Mouse (Mus musculus): ENCODE results near the gene Zglp1. TPM values are rescaled to one million over a fixed set of nuclear protein-coding genes. Genes with fewer than 3 reads are reported as not detected.
A peak's percentile ranks its signal among the peaks of the same experiment; 100 is the strongest.

Gene Zglp1
- total and polyA plus RNA-seq, 3 experiments, result 1.1 to 8.0 TPM; not detected in 1

DNA sequence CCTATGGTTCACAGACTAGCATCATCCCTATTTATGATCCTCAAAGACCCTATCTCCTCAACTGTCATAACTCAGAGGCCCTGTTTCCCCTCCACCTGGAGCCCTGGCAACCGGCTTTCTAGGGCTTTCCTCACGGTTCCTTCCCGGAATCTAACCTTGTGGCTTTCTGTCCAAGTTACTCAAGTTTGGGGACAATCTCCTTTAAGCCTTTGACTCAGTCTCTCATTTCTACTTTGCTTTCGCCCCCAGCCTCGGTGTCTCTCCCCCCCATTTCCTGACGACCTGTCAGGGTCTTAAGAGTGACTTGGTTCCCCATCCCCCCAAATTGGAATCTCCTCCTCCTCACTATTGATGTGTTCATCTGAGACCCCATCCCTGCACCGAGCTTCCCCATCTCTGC is 34.4 kb downstream of the Zglp1 start:
- H3K4me1 ChIP-seq (ENCODE audit: control insufficient read depth in 1 of 2, insufficient read depth in 2 of 2, low read length in 2 of 2), result peaks cover 14 to 28% of the 10 kb centered on the region in 2 experiments
- H3K79me2 ChIP-seq (ENCODE audit: control insufficient read depth, insufficient read depth, low read length, poor library complexity), result peaks cover 23% of the 10 kb centered on the region
- H3K9ac ChIP-seq (ENCODE audit: control insufficient read depth, low read depth, low read length, poor library complexity, severe bottlenecking), result peak overlapping the region; percentile 64
- H3K27me3 ChIP-seq (ENCODE audit: control insufficient read depth in 1 of 2, insufficient read depth in 2 of 2, low read length in 2 of 2), result no peaks in the 10 kb centered on the region
- DNase-seq (ENCODE audit: low read depth, low spot score), result no peak
- H3K36me3 ChIP-seq (ENCODE audit: control insufficient read depth in 1 of 2, insufficient read depth in 2 of 2, low read length in 2 of 2), result peaks cover 0 to 16% of the 10 kb centered on the region in 2 experiments; a peak in 2 of 4 replicates
- no peak for TF ChIP-seq CHD1 (IDR thresholded peaks at IDR 0.05; ENCODE audit: low read depth, low read length)
- TF ChIP-seq ETS1 (IDR thresholded peaks at IDR 0.05; ENCODE audit: low read depth, low read length), result no peak
- no peak for TF ChIP-seq CTCF (IDR thresholded peaks at IDR 0.05 in 2 of 3, conservative IDR thresholded peaks at IDR 0.05 in 1 of 3; ENCODE audit: control insufficient read depth in 1 of 3, insufficient read depth in 1 of 3, low read depth in 2 of 3, low read length in 3 of 3, poor library complexity in 1 of 3, severe bottlenecking in 1 of 3)
- TF ChIP-seq ELF1 (IDR thresholded peaks at IDR 0.05; ENCODE audit: low read depth, low read length), result no peak
- TF ChIP-seq MYC (IDR thresholded peaks at IDR 0.05; ENCODE audit: low read depth, low read length), result no peak
- TF ChIP-seq TCF12 (IDR thresholded peaks at IDR 0.05; ENCODE audit: low read depth, low read length), result no peak
- no peak for TF ChIP-seq TBP (IDR thresholded peaks at IDR 0.05; ENCODE audit: low read depth, low read length)
- no peak for TF ChIP-seq POLR2AphosphoS5 (IDR thresholded peaks at IDR 0.05; ENCODE audit: borderline replicate concordance, low read depth, low read length)
- no peak for TF ChIP-seq BHLHE40 (IDR thresholded peaks at IDR 0.05; ENCODE audit: borderline replicate concordance, low read depth, low read length)
- no peak for TF ChIP-seq ZNF384 (IDR thresholded peaks at IDR 0.05; ENCODE audit: low read depth, low read length)
- TF ChIP-seq MAFK (IDR thresholded peaks at IDR 0.05; ENCODE audit: borderline replicate concordance, low read depth, low read length), result no peak
- H3K9me3 ChIP-seq (replicated peaks; ENCODE audit: insufficient read depth, low read length), result no peaks in the 10 kb centered on the region
- peak overlapping the region; percentile 85 for H3K27ac ChIP-seq (ENCODE audit: control insufficient read depth, low read depth, low read length)
- peak overlapping the region; percentile 55 to 64 for H3K4me3 ChIP-seq (ENCODE audit: control insufficient read depth in 1 of 2, insufficient read depth in 1 of 2, low read depth in 2 of 2, low read length in 2 of 2)

DNA sequence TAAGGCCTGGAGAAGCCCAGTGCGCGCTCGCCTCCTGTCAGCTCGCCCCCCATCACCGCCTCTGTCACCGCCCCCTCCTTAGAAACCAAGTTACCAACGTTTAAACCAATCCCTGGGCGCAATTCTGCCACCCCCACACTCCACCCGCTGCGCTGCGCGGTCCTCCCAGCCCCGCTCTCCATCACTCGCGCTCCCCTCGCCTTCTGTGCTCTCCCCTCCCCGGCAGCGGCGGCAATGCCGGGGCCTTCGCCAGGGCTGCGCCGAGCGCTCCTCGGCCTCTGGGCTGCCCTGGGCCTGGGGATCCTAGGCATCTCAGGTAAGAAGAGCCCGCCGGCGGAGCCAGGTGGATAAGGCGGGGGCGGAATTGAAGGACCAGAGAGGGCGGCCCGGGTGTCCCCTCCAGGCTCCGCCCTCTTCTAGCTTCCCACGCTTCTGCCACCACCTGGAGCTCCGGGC is 35.0 kb downstream of the Zglp1 start, which contains the start of gene Icam5:
Gene Icam5, plus strand, starts transcription at position 178 of the 456 bp plus-strand sequence.
- TF ChIP-seq NRF1 (IDR thresholded peaks at IDR 0.05; ENCODE audit: insufficient read depth, low read depth, low read length, poor library complexity, severe bottlenecking), result no peak
- no peak for TF ChIP-seq CHD2 (IDR thresholded peaks at IDR 0.05; ENCODE audit: low read length)
- Histone ChIP-seq H3K4me1 (ENCODE audit: control insufficient read depth in 1 of 2, insufficient read depth in 2 of 2, low read length in 2 of 2) (peaks cover 14 to 31% of the 10 kb centered on the region in 2 experiments), H3K36me3 (ENCODE audit: control insufficient read depth in 1 of 2, insufficient read depth in 2 of 2, low read length in 2 of 2) (peaks cover 0 to 17% of the 10 kb centered on the region in 2 experiments; a peak in 2 of 4 replicates), H3K27ac (ENCODE audit: control insufficient read depth, low read depth, low read length) (peak within 1 kb of the TSS; percentile 85), H3K4me3 (ENCODE audit: control insufficient read depth in 1 of 2, insufficient read depth in 1 of 2, low read depth in 2 of 2, low read length in 2 of 2) (peak within 1 kb of the TSS; percentile 55 to 64), H3K79me2 (ENCODE audit: control insufficient read depth, insufficient read depth, low read length, poor library complexity) (peaks cover 23% of the 10 kb centered on the region), H3K27me3 (ENCODE audit: control insufficient read depth in 1 of 2, insufficient read depth in 2 of 2, low read length in 2 of 2) (no peaks in the 10 kb centered on the region), H3K9me3 (replicated peaks; ENCODE audit: insufficient read depth, low read length) (no peaks in the 10 kb centered on the region), H3K9ac (ENCODE audit: control insufficient read depth, low read depth, low read length, poor library complexity, severe bottlenecking) (peak within 1 kb of the TSS; percentile 64)
- peak; percentile 96 for DNase-seq (ENCODE audit: low read depth, low spot score)

Measured in MEL (cell line).